Mouse (Mus musculus) ES-Bruce4 (cell line): ENCODE measurements at regions not wholly inside any gene's neighbourhood (a gene's known extent, or its start where the extent isn't known, plus 50 kb on each side); places are given as distances from the start of the nearest gene placed in this dataset.

Experiments
- CTCF ChIP-seq: IDR thresholded peaks from one replicate; pipeline ENCODE4 v1.8.1; 2011; ENCODE audit warnings: low read depth, low read length
- EP300 ChIP-seq: IDR thresholded peaks from 2 replicates; pipeline ENCODE4 v1.6.1; 2011; ENCODE audit warnings: low read depth, low read length; ENCODE audit not compliant: insufficient read depth
- POLR2A ChIP-seq: IDR thresholded peaks from one replicate; pipeline ENCODE4 v1.8.1; 2011; ENCODE audit warnings: low read length; ENCODE audit not compliant: insufficient read depth

DNA sequence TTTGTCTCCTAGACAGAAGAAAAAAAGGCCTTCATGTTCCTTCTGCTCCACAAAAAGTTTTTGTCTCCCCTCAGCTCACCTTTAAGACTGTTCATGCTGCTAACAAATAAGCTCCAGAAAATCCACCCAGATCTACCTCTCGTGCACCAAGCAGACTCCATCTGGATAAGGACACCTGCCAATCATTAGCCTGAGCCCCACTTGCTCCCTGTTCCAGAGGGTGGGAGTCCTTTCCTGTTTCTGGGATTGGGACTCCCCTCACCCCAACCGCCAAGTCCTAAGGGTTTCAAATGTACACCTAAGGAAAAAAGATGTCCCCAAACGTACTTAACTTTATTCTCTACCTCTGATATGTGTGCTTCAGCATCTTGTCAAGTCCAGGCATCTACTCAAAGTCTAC lies 63.6 kb upstream of the Zfp64 start:
- TF ChIP-seq CTCF (no peak), POLR2A (no peak), EP300 (no peak)
